Mouse (Mus musculus) spleen, postnatal 10 days (tissue): ENCODE results near the gene BC107364.
"Not testable (repeated sequence)": the region's sequence is repeated elsewhere in the genome, so short reads cannot be mapped to it uniquely, and the experiment has no call there.

Experiments
- DNase-seq, 2 experiments: peaks; one replicate each; pipeline ENCODE4 v3.0.0; 2021 to 2022; ENCODE audit warnings: low spot score in 2 of 2

Gene BC107364

GRCm38 (mm10) chr3:96414126-96414950 is 37.8 kb downstream of the BC107364 start:
- peak; percentile 83 to 88 for DNase-seq

- no peak for DNase-seq
Observed at GRCm38 (mm10) chr3:96413581-96414125, 38.5 kb downstream of the BC107364 start.

GRCm38 (mm10) chr3:96411821-96412220 is 40.3 kb downstream of the BC107364 start:
- no peak for DNase-seq

- DNase-seq: no peak
Observed at GRCm38 (mm10) chr3:96410966-96411365, 41.1 kb downstream of the BC107364 start.

GRCm38 (mm10) chr3:96409701-96410246 is 42.3 kb downstream of the BC107364 start:
- DNase-seq: no peak

GRCm38 (mm10) chr3:96408111-96408510 is 44.0 kb downstream of the BC107364 start:
- not testable (repeated sequence) for DNase-seq

DNA sequence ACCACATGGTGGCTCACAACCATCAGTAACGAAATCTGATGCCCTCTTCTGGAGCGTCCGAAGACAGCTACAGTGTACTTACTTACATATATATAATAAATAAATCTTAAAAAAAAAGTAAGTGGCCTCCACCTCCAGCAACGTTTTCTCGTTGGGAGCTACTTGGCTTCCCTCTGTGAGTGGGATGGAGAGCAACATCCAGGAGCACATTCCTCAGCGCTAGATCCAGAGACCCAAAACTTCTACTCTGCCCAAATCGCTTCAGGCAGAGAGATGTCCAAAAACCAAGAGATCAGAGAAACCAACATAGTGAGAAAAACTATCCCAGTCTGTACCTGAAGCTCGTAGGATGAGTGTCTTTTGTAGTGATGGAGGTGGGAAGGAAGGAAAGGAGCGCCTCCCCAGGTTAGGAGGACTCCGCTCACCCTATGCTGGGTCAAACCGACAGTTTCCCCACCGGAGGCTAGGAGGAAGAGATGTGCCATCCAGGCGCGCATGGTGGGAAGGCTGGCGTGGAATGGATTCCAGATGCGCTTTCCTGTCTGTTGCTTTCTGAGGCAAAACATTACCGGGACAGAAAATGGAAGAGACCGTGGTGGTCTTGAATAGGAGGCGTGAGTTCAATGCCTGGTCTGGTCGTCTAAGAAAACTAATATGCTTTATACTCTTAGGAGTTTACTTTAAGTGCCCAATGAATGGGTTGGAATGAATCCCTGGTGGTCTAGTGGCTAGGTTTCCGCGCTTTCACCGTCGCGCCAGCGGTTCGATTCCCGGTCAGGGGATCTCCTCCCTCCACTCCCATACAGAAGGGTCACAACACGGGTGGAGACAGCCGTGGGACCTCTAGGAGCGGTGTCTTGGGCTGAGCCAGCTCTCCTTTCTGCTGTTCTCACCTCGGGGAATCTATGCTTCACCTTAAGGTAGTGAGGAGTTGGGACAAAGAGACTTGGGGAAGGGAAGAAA is 46.3 kb downstream of the BC107364 start:
- DNase-seq: no peak

- no peak for DNase-seq
Observed at GRCm38 (mm10) chr3:96405004-96405403, 47.1 kb downstream of the BC107364 start.

- DNase-seq: no peak
Observed at GRCm38 (mm10) chr3:96404450-96404849, 47.7 kb downstream of the BC107364 start.

DNA sequence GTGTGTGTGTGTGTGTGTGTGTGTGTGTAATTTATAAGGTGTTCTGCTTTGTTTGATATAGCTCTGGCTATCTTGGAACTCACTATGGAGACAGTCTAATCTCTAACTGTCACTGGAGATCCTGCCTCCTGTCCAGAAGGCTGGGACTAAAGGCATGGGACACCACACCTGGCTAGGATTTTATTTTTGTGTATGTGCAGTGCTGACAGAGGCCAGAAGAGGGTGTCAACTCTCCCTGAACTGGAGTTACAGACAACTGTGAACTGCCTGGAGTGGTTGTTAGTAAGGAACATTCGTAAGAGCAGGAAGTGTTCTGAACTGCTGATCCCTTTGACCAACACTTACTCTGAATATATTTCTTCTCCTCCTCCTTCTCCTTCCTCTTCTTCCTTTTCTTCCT is 49.1 kb downstream of the BC107364 start:
- DNase-seq: peak in 1 of 2 experiments; percentile 40

- peak; percentile 47 to 58 for DNase-seq
Observed at GRCm38 (mm10) chr3:96401832-96402501, 50.1 kb downstream of the BC107364 start.

DNA sequence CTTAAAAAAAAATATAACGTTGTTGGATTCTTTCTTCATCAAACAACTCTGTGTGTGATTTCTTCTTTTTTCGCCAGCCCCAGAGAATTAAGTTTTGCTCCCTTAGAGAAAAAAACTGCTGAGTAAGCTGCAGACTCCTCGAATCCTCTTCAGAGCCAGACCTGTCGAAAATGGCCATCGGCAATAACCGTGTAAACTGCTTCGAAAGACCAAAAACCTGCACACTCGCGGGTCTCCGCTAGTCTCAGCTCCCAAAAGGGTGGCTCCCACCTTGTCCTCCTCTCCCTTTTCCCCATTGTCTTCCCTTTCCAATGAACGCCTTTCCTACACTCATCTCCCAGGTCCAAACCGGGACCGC is 50.7 kb downstream of the BC107364 start:
- no peak for DNase-seq

GRCm38 (mm10) chr3:96398911-96399310 is 53.2 kb downstream of the BC107364 start:
- no peak for DNase-seq

GRCm38 (mm10) chr3:96396857-96397256 is 55.2 kb downstream of the BC107364 start:
- DNase-seq: no peak

DNA sequence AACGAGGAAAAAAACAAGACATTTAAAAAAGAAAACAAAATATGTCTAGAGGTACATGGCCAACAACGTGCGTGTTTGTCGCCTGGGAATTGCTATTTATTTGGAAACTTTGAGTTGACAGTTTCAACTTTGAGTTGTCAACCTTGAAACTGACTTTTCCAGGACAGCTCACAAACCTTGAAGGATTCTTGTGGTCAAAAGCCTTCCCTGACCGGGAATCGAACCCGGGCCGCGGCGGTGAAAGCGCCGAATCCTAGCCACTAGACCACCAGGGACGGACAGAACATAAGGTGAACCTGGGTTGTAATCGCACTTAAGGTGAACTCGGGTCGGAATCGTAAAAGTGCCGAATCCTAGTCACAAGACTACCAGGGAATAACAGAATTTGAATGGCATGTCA is 64.9 kb downstream of the BC107364 start:
- DNase-seq: not testable (repeated sequence)
